21 mouse cellular contexts compared by ENCODE assay signal in genomic region chr12:86280000-86280399, GRCm38 (mm10). TPM values are rescaled to one million over a fixed set of nuclear protein-coding genes. Genes with fewer than 3 reads are reported as not detected.
A peak's percentile ranks its signal among the peaks of the same experiment; 100 is the strongest.
DNase-seq lines count a peak whose midpoint lies in the region; ATAC-seq and TF ChIP-seq lines count a peak whose summit lies in the region.
"Had no signal": no experiment of that assay in that cellular context is flagged by ENCODE, and none has a peak within 500 bp of the region (broad histone marks: within the 10 kb centered on the region; RNA-seq: fewer than 3 reads in every experiment).

No protein-coding gene starts in this region.

- DNase-seq in forebrain, postnatal 0 days = no peak
- no peak for DNase-seq in hindbrain, embryonic 10.5 days (ENCODE audit: low spot score)
- DNase-seq in brain, embryonic 14.5 days (ENCODE audit: low read depth) = peak; percentile 84
- DNase-seq in right cerebral cortex, postnatal 36 days (ENCODE audit: low spot score in 2 of 2) = no peak
- DNase-seq in cerebellum, adult 11 months = no peak
- DNase-seq: adrenal gland, adult 2 months; B cell, adult 2 months; cerebellum, adult 18-20 months; cerebellum, postnatal 25 days; kidney, adult 8-10 months; kidney, postnatal 10 days; lung, postnatal 4 days; right cerebral cortex, postnatal 25 days; thymus, postnatal 14 days had no signal

- no peaks in the 10 kb centered on the region for H3K9me3 ChIP-seq in forebrain, embryonic 12.5 days
- no peaks in the 10 kb centered on the region for H3K9me3 ChIP-seq in forebrain, postnatal 0 days (ENCODE audit: low read length)
- H3K9me3 ChIP-seq in hindbrain, embryonic 13.5 days = no peaks in the 10 kb centered on the region
- no peaks in the 10 kb centered on the region for H3K9me3 ChIP-seq in hindbrain, embryonic 10.5 days
- no peaks in the 10 kb centered on the region for H3K9me3 ChIP-seq in midbrain, embryonic 13.5 days
- H3K9me3 ChIP-seq: embryonic facial prominence, embryonic 12.5 days; heart, embryonic 10.5 days; intestine, embryonic 15.5 days had no signal

- no peak for TF ChIP-seq CTCF in forebrain, postnatal 0 days (IDR thresholded peaks at IDR 0.05; ENCODE audit: low read depth)
- TF ChIP-seq CTCF in brain, embryonic 14.5 days (IDR thresholded peaks at IDR 0.05; ENCODE audit: borderline replicate concordance, extremely low read depth, insufficient read depth, insufficient read length) = no peak

- peaks cover 24% of the 10 kb centered on the region for H3K4me1 ChIP-seq in forebrain, embryonic 12.5 days
- H3K4me1 ChIP-seq in forebrain, postnatal 0 days (ENCODE audit: insufficient read depth) = no peaks in the 10 kb centered on the region
- peaks cover 27% of the 10 kb centered on the region for H3K4me1 ChIP-seq in hindbrain, embryonic 13.5 days (replicated peaks)
- peaks cover 14% of the 10 kb centered on the region for H3K4me1 ChIP-seq in hindbrain, embryonic 10.5 days (replicated peaks)
- peaks cover 43% of the 10 kb centered on the region for H3K4me1 ChIP-seq in midbrain, embryonic 13.5 days (replicated peaks)
- H3K4me1 ChIP-seq: embryonic facial prominence, embryonic 12.5 days had no signal

- H3K27me3 ChIP-seq in forebrain, embryonic 12.5 days = no peaks in the 10 kb centered on the region
- no peaks in the 10 kb centered on the region for H3K27me3 ChIP-seq in forebrain, postnatal 0 days (ENCODE audit: insufficient read depth, low read length)
- H3K27me3 ChIP-seq in hindbrain, embryonic 13.5 days = no peaks in the 10 kb centered on the region
- no peaks in the 10 kb centered on the region for H3K27me3 ChIP-seq in hindbrain, embryonic 10.5 days (ENCODE audit: insufficient read depth, poor library complexity, severe bottlenecking)
- no peaks in the 10 kb centered on the region; the same call in 1 of the 2 replicates for H3K27me3 ChIP-seq in midbrain, embryonic 13.5 days
- H3K27me3 ChIP-seq: embryonic facial prominence, embryonic 12.5 days; intestine, embryonic 15.5 days had no signal

- no peak overlapping the region for H3K4me2 ChIP-seq in forebrain, embryonic 12.5 days
- H3K4me2 ChIP-seq in forebrain, postnatal 0 days (ENCODE audit: low read depth) = no peak overlapping the region
- H3K4me2 ChIP-seq in hindbrain, embryonic 13.5 days = no peak overlapping the region
- H3K4me2 ChIP-seq in midbrain, embryonic 13.5 days (replicated peaks) = no peak overlapping the region
- H3K4me2 ChIP-seq: embryonic facial prominence, embryonic 12.5 days; intestine, embryonic 15.5 days had no signal

- peak; percentile 72; the same call in 1 of the 2 replicates for ATAC-seq in forebrain, embryonic 12.5 days (ENCODE audit: low FRiP score)
- no peak for ATAC-seq in forebrain, postnatal 0 days
- peak; percentile 39; the same call in 1 of the 2 replicates for ATAC-seq in hindbrain, embryonic 13.5 days (ENCODE audit: low FRiP score)
- peak; percentile 69; the same call in 1 of the 2 replicates for ATAC-seq in midbrain, embryonic 13.5 days
- ATAC-seq: intestine, embryonic 15.5 days had no signal

- H3K9ac ChIP-seq in forebrain, embryonic 12.5 days = no peak overlapping the region
- no peak overlapping the region for H3K9ac ChIP-seq in forebrain, postnatal 0 days
- no peak overlapping the region for H3K9ac ChIP-seq in hindbrain, embryonic 13.5 days
- no peak overlapping the region for H3K9ac ChIP-seq in midbrain, embryonic 13.5 days (replicated peaks)
- H3K9ac ChIP-seq: embryonic facial prominence, embryonic 12.5 days; intestine, embryonic 15.5 days had no signal

- H3K36me3 ChIP-seq in forebrain, embryonic 12.5 days (replicated peaks) = peaks cover 25% of the 10 kb centered on the region
- H3K36me3 ChIP-seq in forebrain, postnatal 0 days (ENCODE audit: insufficient read depth) = peaks cover 21% of the 10 kb centered on the region
- H3K36me3 ChIP-seq in hindbrain, embryonic 13.5 days = peaks cover 37% of the 10 kb centered on the region
- peaks cover 65% of the 10 kb centered on the region for H3K36me3 ChIP-seq in hindbrain, embryonic 10.5 days
- H3K36me3 ChIP-seq in midbrain, embryonic 13.5 days = peaks cover 15% of the 10 kb centered on the region; the same call in 1 of the 2 replicates
- H3K36me3 ChIP-seq: intestine, embryonic 15.5 days had no signal

- H3K27ac ChIP-seq in forebrain, embryonic 12.5 days = no peak overlapping the region
- H3K27ac ChIP-seq in forebrain, postnatal 0 days (ENCODE audit: low read depth, low read length) = no peak overlapping the region
- H3K27ac ChIP-seq in hindbrain, embryonic 13.5 days = no peak overlapping the region
- no peak overlapping the region for H3K27ac ChIP-seq in hindbrain, embryonic 10.5 days
- H3K27ac ChIP-seq in midbrain, embryonic 13.5 days = no peak overlapping the region
- H3K27ac ChIP-seq: embryonic facial prominence, embryonic 12.5 days; heart, embryonic 10.5 days; intestine, embryonic 15.5 days had no signal

- 27% methylated on average over 10 of the region's 10 CpGs for WGBS in forebrain, embryonic 12.5 days
- WGBS in forebrain, postnatal 0 days = 33% methylated on average over 10 of the region's 10 CpGs
- WGBS in hindbrain, embryonic 13.5 days = 29% methylated on average over 10 of the region's 10 CpGs
- 79% methylated on average over 10 of the region's 10 CpGs for WGBS in hindbrain, embryonic 10.5 days
- WGBS in midbrain, embryonic 13.5 days = 18% methylated on average over 10 of the region's 10 CpGs

- H3K4me3 ChIP-seq in forebrain, embryonic 12.5 days (replicated peaks) = no peak overlapping the region
- H3K4me3 ChIP-seq in forebrain, postnatal 0 days (ENCODE audit: low read depth, low read length) = no peak overlapping the region
- no peak overlapping the region for H3K4me3 ChIP-seq in hindbrain, embryonic 13.5 days
- H3K4me3 ChIP-seq in hindbrain, embryonic 10.5 days = no peak overlapping the region
- no peak overlapping the region for H3K4me3 ChIP-seq in midbrain, embryonic 13.5 days (replicated peaks)
- H3K4me3 ChIP-seq: embryonic facial prominence, embryonic 12.5 days; erythroblast, embryonic 14.5 days; heart, embryonic 10.5 days; intestine, embryonic 15.5 days had no signal

- TF ChIP-seq POLR2A in brain, embryonic 14.5 days (IDR thresholded peaks at IDR 0.05; ENCODE audit: borderline replicate concordance, extremely low read depth, insufficient read depth, insufficient read length, poor library complexity, severe bottlenecking) = no peak

RNA-seq across cellular contexts. Expression of gene Gpatch2l, which starts 38.3 kb away (rescaled TPM):
- polyA plus RNA-seq in forebrain, embryonic 12.5 days (2016; fragmentation: Nextera tagmentation; extraction: Ambion mirVana) = 21.8 and 24.3 TPM in 2 replicates
- total RNA-seq in forebrain, postnatal 0 days (2014; rRNA removed) = 34.6 and 41.0 TPM in 2 replicates
- 16.4 and 21.5 TPM in 2 replicates for polyA plus RNA-seq in forebrain, postnatal 0 days (2015; fragmentation: Nextera tagmentation; extraction: Ambion mirVana)
- 26.2 and 27.6 TPM in 2 replicates for polyA plus RNA-seq in hindbrain, embryonic 13.5 days (2015; fragmentation: Nextera tagmentation; extraction: Ambion mirVana)
- polyA plus RNA-seq in hindbrain, embryonic 10.5 days (2016; fragmentation: Nextera tagmentation; extraction: Ambion mirVana) = 17.7 and 17.8 TPM in 2 replicates
- 24.3 and 26.3 TPM in 2 replicates for polyA plus RNA-seq in brain, embryonic 14.5 days (2012; rRNA removed)
- 26.7 and 27.2 TPM in 2 replicates for polyA plus RNA-seq in midbrain, embryonic 13.5 days (2015; fragmentation: Nextera tagmentation; extraction: Ambion mirVana)
